Mouse (Mus musculus): ENCODE results near the gene Cybrd1. TPM values are rescaled to one million over a fixed set of nuclear protein-coding genes. Genes with fewer than 3 reads are reported as not detected.

Cybrd1 gene
- polyA plus RNA-seq, 1 experiment: not detected

DNA sequence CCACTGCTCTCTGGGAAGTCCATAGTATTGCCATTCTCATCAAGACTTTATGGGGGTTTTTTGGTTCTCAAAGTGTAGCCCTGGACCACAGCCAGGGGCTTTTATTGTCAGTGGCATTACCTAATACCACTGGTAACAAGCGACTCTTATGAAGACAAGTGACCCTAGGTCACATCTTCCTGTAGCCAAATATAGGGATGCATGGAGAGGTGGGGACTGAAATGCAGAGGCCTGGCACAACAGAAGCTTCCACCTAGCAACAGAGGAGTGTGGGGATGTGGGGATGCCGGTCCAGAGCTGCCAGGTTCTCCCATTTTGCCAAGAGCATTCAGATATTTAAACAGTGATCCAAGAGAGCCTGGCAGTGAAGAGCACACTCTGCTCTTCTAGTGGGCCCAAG, 5.9 kb downstream of the Cybrd1 start:
- H3K36me3 ChIP-seq (ENCODE audit: control insufficient read depth, insufficient read depth): no peaks in the 10 kb centered on the region
- TF ChIP-seq USF1 (IDR thresholded peaks at IDR 0.05; ENCODE audit: low read depth) (no peak), MAX (IDR thresholded peaks at IDR 0.05) (no peak), CEBPB (IDR thresholded peaks at IDR 0.05; ENCODE audit: low read depth) (no peak), MYOG (IDR thresholded peaks at IDR 0.05; ENCODE audit: control insufficient read depth, extremely low read depth, insufficient read length) (no peak), FOSL1 (IDR thresholded peaks at IDR 0.05; ENCODE audit: insufficient read depth, low read length, poor library complexity, severe bottlenecking) (no peak), CTCF (IDR thresholded peaks at IDR 0.05; ENCODE audit: control insufficient read depth, insufficient read depth, insufficient read length) (no peak), MYOD1 (IDR thresholded peaks at IDR 0.05; ENCODE audit: control insufficient read depth, insufficient read length, low read depth) (no peak)
- H3K27me3 ChIP-seq (ENCODE audit: control insufficient read depth, insufficient read depth, insufficient read length): no peaks in the 10 kb centered on the region
- no peaks in the 10 kb centered on the region for H3K79me2 ChIP-seq (ENCODE audit: control insufficient read depth, insufficient read depth)
- no peak overlapping the region for H3K4me3 ChIP-seq (ENCODE audit: insufficient read depth, poor library complexity, severe bottlenecking)
- H3ac ChIP-seq (ENCODE audit: control insufficient read depth, insufficient read length, low read depth): no peak overlapping the region
- no peaks in the 10 kb centered on the region for H3K79me3 ChIP-seq (ENCODE audit: low read depth)

- H3K4me3 ChIP-seq (ENCODE audit: insufficient read depth, poor library complexity, severe bottlenecking): no peak overlapping the region
- H3K79me3 ChIP-seq (ENCODE audit: low read depth): no peaks in the 10 kb centered on the region
- TF ChIP-seq FOSL1 (IDR thresholded peaks at IDR 0.05; ENCODE audit: insufficient read depth, low read length, poor library complexity, severe bottlenecking) (no peak), MYOG (IDR thresholded peaks at IDR 0.05; ENCODE audit: control insufficient read depth, extremely low read depth, insufficient read length) (no peak)
- H3K36me3 ChIP-seq (ENCODE audit: control insufficient read depth, insufficient read depth): no peaks in the 10 kb centered on the region
- H3K27me3 ChIP-seq (ENCODE audit: control insufficient read depth, insufficient read depth, insufficient read length): no peaks in the 10 kb centered on the region
- H3ac ChIP-seq (ENCODE audit: control insufficient read depth, insufficient read length, low read depth): no peak overlapping the region
- no peaks in the 10 kb centered on the region for H3K79me2 ChIP-seq (ENCODE audit: control insufficient read depth, insufficient read depth)
Measured at GRCm38 (mm10) chr2:71127779-71128534, 10.2 kb downstream of the Cybrd1 start.

DNA sequence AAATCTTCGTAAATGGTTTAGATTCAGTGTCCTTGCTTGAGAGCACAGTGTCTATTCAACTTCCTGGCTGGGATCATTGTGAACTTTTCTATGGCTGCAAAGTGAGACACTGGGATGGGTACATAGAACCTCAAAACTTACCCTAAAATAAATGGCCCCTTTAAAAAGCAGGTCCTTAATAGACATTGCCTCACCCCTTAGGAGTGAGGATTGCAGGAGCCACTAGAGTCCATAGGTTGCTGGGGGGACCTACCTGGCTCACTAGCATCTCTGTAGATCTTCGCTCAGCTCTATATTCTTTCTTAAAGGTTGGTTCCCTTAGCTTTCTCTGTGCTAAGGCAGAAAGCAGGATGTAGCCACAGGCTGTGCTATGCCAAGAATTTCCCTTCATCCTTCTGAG, 12.6 kb downstream of the Cybrd1 start:
- Histone ChIP-seq H3ac (ENCODE audit: control insufficient read depth, insufficient read length, low read depth) (no peak overlapping the region), H3K79me3 (ENCODE audit: low read depth) (no peaks in the 10 kb centered on the region), H3K36me3 (ENCODE audit: control insufficient read depth, insufficient read depth) (no peaks in the 10 kb centered on the region), H3K27me3 (ENCODE audit: control insufficient read depth, insufficient read depth, insufficient read length) (no peaks in the 10 kb centered on the region), H3K79me2 (ENCODE audit: control insufficient read depth, insufficient read depth) (no peaks in the 10 kb centered on the region), H3K4me3 (ENCODE audit: insufficient read depth, poor library complexity, severe bottlenecking) (no peak overlapping the region)
- TF ChIP-seq USF1 (IDR thresholded peaks at IDR 0.05; ENCODE audit: low read depth): no peak
- TF ChIP-seq CTCF (IDR thresholded peaks at IDR 0.05; ENCODE audit: control insufficient read depth, insufficient read depth, insufficient read length): no peak

- Histone ChIP-seq H3ac (ENCODE audit: control insufficient read depth, insufficient read length, low read depth) (no peak overlapping the region), H3K4me3 (ENCODE audit: insufficient read depth, poor library complexity, severe bottlenecking) (no peak overlapping the region), H3K79me3 (ENCODE audit: low read depth) (no peaks in the 10 kb centered on the region)
Measured at GRCm38 (mm10) chr2:71131866-71132496, 14.3 kb downstream of the Cybrd1 start.

DNA sequence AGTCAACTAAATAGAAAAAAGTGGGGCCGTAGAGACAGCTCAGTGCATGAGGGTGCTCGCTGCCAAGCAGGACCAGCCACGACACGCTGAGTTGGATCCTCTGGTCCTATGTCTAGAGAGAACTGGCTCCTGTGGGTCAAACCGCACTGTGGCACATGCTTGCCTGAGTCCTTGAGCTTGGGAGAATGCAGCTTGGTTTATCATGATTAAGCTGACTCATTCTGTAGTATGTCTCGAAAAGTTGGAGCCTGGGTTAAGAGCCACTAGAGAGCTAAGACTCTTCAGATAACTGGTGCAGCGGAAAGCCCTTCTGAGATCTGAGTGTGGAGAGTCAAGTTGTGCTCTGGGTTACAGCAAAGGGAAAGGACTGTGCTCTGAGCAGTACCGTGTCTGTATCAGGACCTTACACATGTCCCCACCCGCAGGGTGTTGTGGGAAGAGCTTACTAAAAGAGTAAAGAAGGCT, 16.4 kb downstream of the Cybrd1 start:
- TF ChIP-seq MYOG (IDR thresholded peaks at IDR 0.05; ENCODE audit: control insufficient read depth, extremely low read depth, insufficient read length) (no peak), CEBPB (IDR thresholded peaks at IDR 0.05; ENCODE audit: low read depth) (no peak), MAX (IDR thresholded peaks at IDR 0.05) (no peak), FOSL1 (IDR thresholded peaks at IDR 0.05; ENCODE audit: insufficient read depth, low read length, poor library complexity, severe bottlenecking) (no peak), USF1 (IDR thresholded peaks at IDR 0.05; ENCODE audit: low read depth) (no peak), CTCF (IDR thresholded peaks at IDR 0.05; ENCODE audit: control insufficient read depth, insufficient read depth, insufficient read length) (no peak), MYOD1 (IDR thresholded peaks at IDR 0.05; ENCODE audit: control insufficient read depth, insufficient read length, low read depth) (no peak)
- Histone ChIP-seq H3K79me2 (ENCODE audit: control insufficient read depth, insufficient read depth) (no peaks in the 10 kb centered on the region), H3K27me3 (ENCODE audit: control insufficient read depth, insufficient read depth, insufficient read length) (no peaks in the 10 kb centered on the region), H3K79me3 (ENCODE audit: low read depth) (no peaks in the 10 kb centered on the region), H3K4me3 (ENCODE audit: insufficient read depth, poor library complexity, severe bottlenecking) (no peak overlapping the region), H3ac (ENCODE audit: control insufficient read depth, insufficient read length, low read depth) (no peak overlapping the region), H3K36me3 (ENCODE audit: control insufficient read depth, insufficient read depth) (no peaks in the 10 kb centered on the region)

More at GRCm38 (mm10) chr2:71131866-71132496, 14.3 kb downstream of the Cybrd1 start:
- no peaks in the 10 kb centered on the region for H3K79me2 ChIP-seq (ENCODE audit: control insufficient read depth, insufficient read depth)
- no peaks in the 10 kb centered on the region for H3K27me3 ChIP-seq (ENCODE audit: control insufficient read depth, insufficient read depth, insufficient read length)
- H3K36me3 ChIP-seq (ENCODE audit: control insufficient read depth, insufficient read depth): no peaks in the 10 kb centered on the region
- TF ChIP-seq CEBPB (IDR thresholded peaks at IDR 0.05; ENCODE audit: low read depth): no peak
- no peak for TF ChIP-seq USF1 (IDR thresholded peaks at IDR 0.05; ENCODE audit: low read depth)
- TF ChIP-seq MAX (IDR thresholded peaks at IDR 0.05): no peak
- no peak for TF ChIP-seq MYOG (IDR thresholded peaks at IDR 0.05; ENCODE audit: control insufficient read depth, extremely low read depth, insufficient read length)
- TF ChIP-seq CTCF (IDR thresholded peaks at IDR 0.05; ENCODE audit: control insufficient read depth, insufficient read depth, insufficient read length): no peak
- no peak for TF ChIP-seq FOSL1 (IDR thresholded peaks at IDR 0.05; ENCODE audit: insufficient read depth, low read length, poor library complexity, severe bottlenecking)
- no peak for TF ChIP-seq MYOD1 (IDR thresholded peaks at IDR 0.05; ENCODE audit: control insufficient read depth, insufficient read length, low read depth)

DNA sequence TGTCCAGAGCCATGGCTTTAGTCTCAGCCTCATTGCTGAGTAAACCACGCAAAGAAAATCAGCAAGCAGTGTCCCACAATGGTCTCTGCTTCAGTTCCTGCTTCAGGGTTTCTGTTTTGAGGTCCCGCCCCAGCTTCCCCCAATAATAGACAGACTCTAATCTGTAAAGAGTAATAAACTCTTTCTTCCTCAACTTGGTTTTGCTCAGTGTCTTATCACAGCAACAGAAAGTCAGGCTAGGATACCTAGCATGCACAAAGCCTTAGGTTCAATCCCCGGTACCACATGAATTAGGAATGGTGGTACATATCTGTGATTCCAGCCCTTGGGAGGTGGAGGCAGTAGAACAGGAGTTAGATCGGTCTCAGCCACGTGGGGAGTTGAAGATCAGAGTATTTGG, 17.1 kb downstream of the Cybrd1 start:
- no peaks in the 10 kb centered on the region for H3K36me3 ChIP-seq (ENCODE audit: control insufficient read depth, insufficient read depth)
- H3ac ChIP-seq (ENCODE audit: control insufficient read depth, insufficient read length, low read depth): no peak overlapping the region
- no peak for TF ChIP-seq FOSL1 (IDR thresholded peaks at IDR 0.05; ENCODE audit: insufficient read depth, low read length, poor library complexity, severe bottlenecking)
- no peak for TF ChIP-seq MAX (IDR thresholded peaks at IDR 0.05)
- TF ChIP-seq MYOG (IDR thresholded peaks at IDR 0.05; ENCODE audit: control insufficient read depth, extremely low read depth, insufficient read length): no peak
- TF ChIP-seq MYOD1 (IDR thresholded peaks at IDR 0.05; ENCODE audit: control insufficient read depth, insufficient read length, low read depth): no peak
- TF ChIP-seq CEBPB (IDR thresholded peaks at IDR 0.05; ENCODE audit: low read depth): no peak
- no peak for TF ChIP-seq USF1 (IDR thresholded peaks at IDR 0.05; ENCODE audit: low read depth)
- no peak for TF ChIP-seq CTCF (IDR thresholded peaks at IDR 0.05; ENCODE audit: control insufficient read depth, insufficient read depth, insufficient read length)
- no peak overlapping the region for H3K4me3 ChIP-seq (ENCODE audit: insufficient read depth, poor library complexity, severe bottlenecking)
- H3K79me2 ChIP-seq (ENCODE audit: control insufficient read depth, insufficient read depth): no peaks in the 10 kb centered on the region
- H3K27me3 ChIP-seq (ENCODE audit: control insufficient read depth, insufficient read depth, insufficient read length): no peaks in the 10 kb centered on the region
- no peaks in the 10 kb centered on the region for H3K79me3 ChIP-seq (ENCODE audit: low read depth)
